Mouse (Mus musculus): ENCODE measurements around the gene Pygb. TPM values are rescaled to one million over a fixed set of nuclear protein-coding genes. Genes with fewer than 3 reads are reported as not detected.

The Pygb gene
- polyA plus RNA-seq, 1 experiment from 2014 or later: 185 TPM

- WGBS: 66% methylated on average over 7 of the region's 7 CpGs
- no peak for ATAC-seq (ENCODE audit: extremely low read depth, insufficient number of reproducible peaks, low FRiP score, low TSS enrichment)
- no peak overlapping the region for H3K4me3 ChIP-seq
- H3K9ac ChIP-seq: peak overlapping the region; percentile 37; the same call in 1 of the 2 replicates
- peak overlapping the region; percentile 14; the same call in 1 of the 2 replicates for H3K4me2 ChIP-seq
- H3K36me3 ChIP-seq: peaks cover 95% of the 10 kb centered on the region
- no peaks in the 10 kb centered on the region for H3K9me3 ChIP-seq
- peak overlapping the region; percentile 46; the same call in 1 of the 2 replicates for H3K27ac ChIP-seq (replicated peaks)
- no peaks in the 10 kb centered on the region for H3K27me3 ChIP-seq (replicated peaks)
- peaks cover 19% of the 10 kb centered on the region for H3K4me1 ChIP-seq
These were observed 11.5 kb downstream of the Pygb start for GRCm38 (mm10) chr2:150798084-150798483.

- ATAC-seq (ENCODE audit: extremely low read depth, insufficient number of reproducible peaks, low FRiP score, low TSS enrichment): no peak
- H3K27ac ChIP-seq (replicated peaks): no peak overlapping the region
- 88% methylated on average over 5 of the region's 5 CpGs for WGBS
- no peaks in the 10 kb centered on the region for H3K9me3 ChIP-seq
- H3K27me3 ChIP-seq (replicated peaks): no peaks in the 10 kb centered on the region
- H3K4me2 ChIP-seq: no peak overlapping the region
- H3K36me3 ChIP-seq: peaks cover 95% of the 10 kb centered on the region
- H3K4me3 ChIP-seq: no peak overlapping the region
- no peak overlapping the region for H3K9ac ChIP-seq
- H3K4me1 ChIP-seq: peaks cover 19% of the 10 kb centered on the region
These were observed 14.1 kb downstream of the Pygb start for GRCm38 (mm10) chr2:150800616-150801015.

GRCm38 (mm10) chr2:150803035-150803434 is 16.5 kb downstream of the Pygb start:
- H3K4me3 ChIP-seq: no peak overlapping the region
- no peak for ATAC-seq (ENCODE audit: extremely low read depth, insufficient number of reproducible peaks, low FRiP score, low TSS enrichment)
- H3K27me3 ChIP-seq (replicated peaks): no peaks in the 10 kb centered on the region
- no peak overlapping the region for H3K4me2 ChIP-seq
- no peak overlapping the region for H3K27ac ChIP-seq (replicated peaks)
- H3K36me3 ChIP-seq: peaks cover 98% of the 10 kb centered on the region
- WGBS: 90% methylated on average over 1 of the region's 1 CpGs
- H3K9me3 ChIP-seq: no peaks in the 10 kb centered on the region
- H3K9ac ChIP-seq: no peak overlapping the region
- H3K4me1 ChIP-seq: peaks cover 8% of the 10 kb centered on the region

GRCm38 (mm10) chr2:150808381-150808780 is 21.8 kb downstream of the Pygb start:
- peaks cover 100% of the 10 kb centered on the region for H3K36me3 ChIP-seq
- H3K9me3 ChIP-seq: no peaks in the 10 kb centered on the region
- no peaks in the 10 kb centered on the region for H3K27me3 ChIP-seq (replicated peaks)
- no peak for ATAC-seq (ENCODE audit: extremely low read depth, insufficient number of reproducible peaks, low FRiP score, low TSS enrichment)
- H3K9ac ChIP-seq: no peak overlapping the region
- H3K4me2 ChIP-seq: no peak overlapping the region
- whole genome bisulfite sequencing: 79% methylated on average over 6 of the region's 6 CpGs
- no peak overlapping the region for H3K4me3 ChIP-seq
- no peak overlapping the region for H3K27ac ChIP-seq (replicated peaks)
- H3K4me1 ChIP-seq: no peaks in the 10 kb centered on the region

- ATAC-seq (ENCODE audit: extremely low read depth, insufficient number of reproducible peaks, low FRiP score, low TSS enrichment): no peak
- Histone ChIP-seq H3K36me3 (peaks cover 100% of the 10 kb centered on the region), H3K9ac (no peak overlapping the region), H3K4me3 (no peak overlapping the region), H3K27me3 (replicated peaks) (no peaks in the 10 kb centered on the region), H3K4me1 (no peaks in the 10 kb centered on the region), H3K4me2 (no peak overlapping the region), H3K27ac (replicated peaks) (no peak overlapping the region), H3K9me3 (no peaks in the 10 kb centered on the region)
- 86% methylated on average over 6 of the region's 6 CpGs for WGBS
These were observed 22.3 kb downstream of the Pygb start for GRCm38 (mm10) chr2:150808812-150809211.

GRCm38 (mm10) chr2:150810603-150811002 is 24.1 kb downstream of the Pygb start:
- ATAC-seq (ENCODE audit: extremely low read depth, insufficient number of reproducible peaks, low FRiP score, low TSS enrichment): no peak
- no peaks in the 10 kb centered on the region for H3K4me1 ChIP-seq
- no peak overlapping the region for H3K9ac ChIP-seq
- H3K4me2 ChIP-seq: no peak overlapping the region
- no peak overlapping the region for H3K27ac ChIP-seq (replicated peaks)
- H3K4me3 ChIP-seq: no peak overlapping the region
- 63% methylated on average over 5 of the region's 5 CpGs for WGBS
- H3K27me3 ChIP-seq (replicated peaks): no peaks in the 10 kb centered on the region
- H3K9me3 ChIP-seq: no peaks in the 10 kb centered on the region
- peaks cover 100% of the 10 kb centered on the region for H3K36me3 ChIP-seq

GRCm38 (mm10) chr2:150812816-150813215 is 26.3 kb downstream of the Pygb start:
- Histone ChIP-seq H3K27ac (replicated peaks) (no peak overlapping the region), H3K4me3 (no peak overlapping the region), H3K4me2 (no peak overlapping the region), H3K27me3 (replicated peaks) (no peaks in the 10 kb centered on the region), H3K9me3 (no peaks in the 10 kb centered on the region), H3K36me3 (peaks cover 100% of the 10 kb centered on the region), H3K9ac (no peak overlapping the region), H3K4me1 (no peaks in the 10 kb centered on the region)
- ATAC-seq (ENCODE audit: extremely low read depth, insufficient number of reproducible peaks, low FRiP score, low TSS enrichment): no peak
- whole genome bisulfite sequencing: 90% methylated on average over 6 of the region's 6 CpGs

GRCm38 (mm10) chr2:150816676-150817402 is 30.3 kb downstream of the Pygb start:
- WGBS: 91% methylated on average over 18 of the region's 18 CpGs
- Histone ChIP-seq H3K4me2 (no peak overlapping the region), H3K9me3 (no peaks in the 10 kb centered on the region), H3K27ac (replicated peaks) (no peak overlapping the region), H3K9ac (no peak overlapping the region), H3K27me3 (replicated peaks) (no peaks in the 10 kb centered on the region), H3K36me3 (peaks cover 100% of the 10 kb centered on the region), H3K4me3 (no peak overlapping the region), H3K4me1 (no peaks in the 10 kb centered on the region)
- no peak for ATAC-seq (ENCODE audit: extremely low read depth, insufficient number of reproducible peaks, low FRiP score, low TSS enrichment)

- no peak for ATAC-seq (ENCODE audit: extremely low read depth, insufficient number of reproducible peaks, low FRiP score, low TSS enrichment)
- H3K36me3 ChIP-seq: peaks cover 100% of the 10 kb centered on the region
- no peaks in the 10 kb centered on the region for H3K9me3 ChIP-seq
These were observed 32.2 kb downstream of the Pygb start for GRCm38 (mm10) chr2:150818742-150819141.

GRCm38 (mm10) chr2:150820720-150821119 is 34.2 kb downstream of the Pygb start:
- ATAC-seq (ENCODE audit: extremely low read depth, insufficient number of reproducible peaks, low FRiP score, low TSS enrichment): no peak
- no peak overlapping the region for H3K4me3 ChIP-seq
- peaks cover 100% of the 10 kb centered on the region for H3K36me3 ChIP-seq
- no peak overlapping the region for H3K27ac ChIP-seq (replicated peaks)
- H3K9me3 ChIP-seq: no peaks in the 10 kb centered on the region
- no peaks in the 10 kb centered on the region for H3K27me3 ChIP-seq (replicated peaks)
- H3K4me1 ChIP-seq: no peaks in the 10 kb centered on the region
- 81% methylated on average over 8 of the region's 8 CpGs for WGBS
- H3K9ac ChIP-seq: no peak overlapping the region
- H3K4me2 ChIP-seq: no peak overlapping the region

More at GRCm38 (mm10) chr2:150818742-150819141, 32.2 kb downstream of the Pygb start:
- Histone ChIP-seq H3K27ac (replicated peaks) (no peak overlapping the region), H3K4me2 (no peak overlapping the region), H3K4me1 (no peaks in the 10 kb centered on the region), H3K4me3 (no peak overlapping the region), H3K9ac (no peak overlapping the region), H3K27me3 (replicated peaks) (no peaks in the 10 kb centered on the region)
- WGBS: 84% methylated on average over 8 of the region's 8 CpGs

GRCm38 (mm10) chr2:150822987-150823386 is 36.5 kb downstream of the Pygb start:
- Histone ChIP-seq H3K27me3 (replicated peaks) (no peaks in the 10 kb centered on the region), H3K4me1 (no peaks in the 10 kb centered on the region), H3K27ac (replicated peaks) (no peak overlapping the region), H3K36me3 (peaks cover 100% of the 10 kb centered on the region), H3K4me2 (no peak overlapping the region), H3K4me3 (no peak overlapping the region), H3K9ac (no peak overlapping the region), H3K9me3 (no peaks in the 10 kb centered on the region)
- 74% methylated on average over 8 of the region's 8 CpGs for WGBS
- no peak for ATAC-seq (ENCODE audit: extremely low read depth, insufficient number of reproducible peaks, low FRiP score, low TSS enrichment)

GRCm38 (mm10) chr2:150826426-150826825 is 39.9 kb downstream of the Pygb start:
- H3K9me3 ChIP-seq: no peaks in the 10 kb centered on the region
- H3K9ac ChIP-seq: no peak overlapping the region
- H3K4me3 ChIP-seq: no peak overlapping the region
- WGBS: 74% methylated on average over 3 of the region's 3 CpGs
- H3K4me2 ChIP-seq: no peak overlapping the region
- no peaks in the 10 kb centered on the region for H3K4me1 ChIP-seq
- no peaks in the 10 kb centered on the region for H3K27me3 ChIP-seq (replicated peaks)
- peaks cover 100% of the 10 kb centered on the region for H3K36me3 ChIP-seq
- no peak for ATAC-seq (ENCODE audit: extremely low read depth, insufficient number of reproducible peaks, low FRiP score, low TSS enrichment)
- no peak overlapping the region for H3K27ac ChIP-seq (replicated peaks)

Data from heart, embryonic 13.5 days (tissue).